Mouse (Mus musculus): ENCODE measurements around the gene Llcfc1.
A peak's percentile ranks its signal among the peaks of the same experiment; 100 is the strongest.

Gene Llcfc1

DNA sequence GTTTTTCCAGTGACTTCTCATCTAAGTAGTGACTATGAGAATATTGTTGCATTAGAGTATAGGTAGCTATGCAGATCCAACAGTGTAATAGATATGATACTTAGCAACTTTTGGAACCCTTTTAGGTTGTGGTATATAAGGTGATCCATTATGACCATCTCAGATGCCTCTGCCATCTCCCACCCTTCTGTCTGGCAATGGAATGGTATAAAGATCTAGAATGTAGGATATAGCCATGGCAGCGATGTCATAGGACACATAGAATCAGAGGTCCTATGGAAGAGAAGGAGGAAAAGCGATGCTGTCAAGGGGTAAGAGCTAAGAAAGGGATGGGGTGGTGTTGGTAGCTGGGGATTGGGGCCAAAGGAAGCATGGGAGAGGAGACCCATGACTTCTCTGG lies at the start of gene Llcfc1:
Llcfc1 (plus strand) TSS at position 301 of the 400 bp plus-strand sequence.
- no peak for DNase-seq

DNA sequence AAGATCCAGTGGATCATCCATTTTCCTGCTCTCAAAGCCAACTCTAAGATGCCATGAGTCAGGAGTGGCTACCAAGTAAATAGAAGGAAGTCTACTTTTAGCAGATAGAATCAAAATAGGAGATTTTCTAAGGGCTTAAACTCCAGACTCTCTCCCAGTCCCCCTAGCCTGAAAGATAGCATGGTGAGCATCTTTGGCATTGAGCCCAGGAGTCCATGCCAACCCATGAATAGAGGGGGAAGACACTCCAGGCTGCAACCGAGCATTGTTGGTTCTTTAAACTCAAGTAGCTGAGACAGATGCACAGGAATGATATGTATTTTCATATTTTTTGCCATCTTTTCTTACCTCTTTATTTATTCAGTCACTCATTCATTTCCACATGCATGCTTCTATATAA lies 49.0 kb upstream of the Llcfc1 start:
- DNase-seq, result no peak

DNA sequence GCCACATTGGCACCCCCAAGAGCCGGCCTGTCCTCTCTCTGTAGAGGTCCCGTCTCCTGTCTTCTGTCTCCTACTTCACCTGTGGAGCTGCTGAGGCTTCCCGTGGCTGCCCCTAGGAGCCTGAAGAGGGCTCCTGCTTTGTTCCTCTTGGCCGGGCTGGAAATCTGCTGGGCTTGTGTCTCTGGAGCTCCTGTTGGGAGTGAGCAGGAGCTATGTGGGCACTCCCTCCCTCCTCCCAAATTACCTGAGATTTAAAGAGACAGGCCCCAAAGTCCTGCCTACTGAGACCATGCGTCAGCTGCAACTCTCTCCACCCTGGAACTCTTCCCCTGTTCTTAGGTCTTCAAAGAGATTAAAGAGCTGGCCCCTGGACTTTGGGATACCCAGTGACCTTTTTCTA lies 48.1 kb upstream of the Llcfc1 start, which contains the start of gene Trpv6:
Trpv6 (minus strand) TSS at position 228 of the 400 bp plus-strand sequence.
- DNase-seq, result peak in 1 of 2 experiments; percentile 19

DNA sequence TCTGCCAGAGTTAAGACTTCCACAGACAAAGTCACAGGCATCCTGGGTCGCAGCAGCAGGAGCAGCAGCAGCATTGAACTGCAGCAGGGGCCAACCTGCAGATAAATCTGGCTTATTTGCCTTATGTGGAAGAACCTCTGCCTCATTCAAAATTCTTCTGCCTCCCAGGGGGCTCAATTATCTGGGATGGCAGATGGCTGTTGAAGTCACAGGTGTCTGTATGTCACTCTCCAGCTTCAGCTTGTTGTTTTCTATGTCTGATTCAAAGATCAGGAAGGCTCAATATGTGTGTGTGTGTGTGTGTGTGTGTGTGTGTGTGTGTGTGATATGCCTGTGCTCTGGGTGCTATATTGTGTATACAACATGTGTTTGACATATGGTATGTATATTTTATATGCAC lies 46.8 kb upstream of the Llcfc1 start:
- no peak for DNase-seq

DNA sequence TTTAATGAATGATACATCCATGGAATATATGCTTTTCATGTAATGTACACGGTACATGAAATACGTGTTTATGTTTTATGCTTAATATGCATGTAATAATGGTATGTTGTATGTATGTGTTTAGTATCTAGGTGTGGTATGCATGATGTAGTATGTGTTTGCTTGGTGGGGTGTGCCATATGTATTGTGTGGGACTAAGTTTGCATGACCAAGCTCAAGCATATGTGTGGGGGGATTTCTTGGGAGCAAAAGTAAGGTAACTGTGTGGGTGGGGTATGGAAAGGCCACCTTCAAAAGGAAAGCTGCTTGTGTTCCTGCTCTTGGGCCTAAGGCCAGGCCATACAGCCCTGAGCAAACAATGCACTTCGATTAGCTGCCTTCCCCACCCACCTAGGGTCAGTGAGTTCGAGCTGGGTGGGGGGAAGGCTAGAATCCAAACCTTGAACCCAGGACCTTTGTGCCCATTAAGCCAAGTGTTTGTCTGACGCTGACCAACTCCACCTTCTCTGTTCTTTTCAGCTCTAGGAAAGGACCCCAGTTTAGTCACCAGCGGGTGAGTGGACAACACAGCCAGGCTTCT lies 46.2 kb upstream of the Llcfc1 start:
- DNase-seq, result no peak

DNA sequence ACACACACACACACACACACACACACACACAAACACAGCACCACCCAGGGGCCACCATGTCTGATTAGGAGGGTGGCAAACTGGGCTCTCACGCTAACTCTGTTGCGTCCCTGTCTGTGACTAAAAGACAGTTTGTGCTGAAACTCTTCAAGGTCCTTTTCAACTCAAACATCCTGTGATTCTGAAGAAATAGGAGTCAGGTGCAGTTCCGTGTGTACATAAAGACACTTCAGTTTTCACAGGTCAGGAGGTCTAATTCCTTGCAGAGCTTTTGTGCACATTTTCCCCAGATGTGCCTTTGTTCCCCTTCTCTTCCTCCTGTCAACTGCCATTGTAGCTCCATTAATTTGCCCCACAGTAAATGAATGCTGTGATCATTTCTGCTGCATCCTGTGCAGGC lies 43.8 kb upstream of the Llcfc1 start:
- no peak for DNase-seq

DNA sequence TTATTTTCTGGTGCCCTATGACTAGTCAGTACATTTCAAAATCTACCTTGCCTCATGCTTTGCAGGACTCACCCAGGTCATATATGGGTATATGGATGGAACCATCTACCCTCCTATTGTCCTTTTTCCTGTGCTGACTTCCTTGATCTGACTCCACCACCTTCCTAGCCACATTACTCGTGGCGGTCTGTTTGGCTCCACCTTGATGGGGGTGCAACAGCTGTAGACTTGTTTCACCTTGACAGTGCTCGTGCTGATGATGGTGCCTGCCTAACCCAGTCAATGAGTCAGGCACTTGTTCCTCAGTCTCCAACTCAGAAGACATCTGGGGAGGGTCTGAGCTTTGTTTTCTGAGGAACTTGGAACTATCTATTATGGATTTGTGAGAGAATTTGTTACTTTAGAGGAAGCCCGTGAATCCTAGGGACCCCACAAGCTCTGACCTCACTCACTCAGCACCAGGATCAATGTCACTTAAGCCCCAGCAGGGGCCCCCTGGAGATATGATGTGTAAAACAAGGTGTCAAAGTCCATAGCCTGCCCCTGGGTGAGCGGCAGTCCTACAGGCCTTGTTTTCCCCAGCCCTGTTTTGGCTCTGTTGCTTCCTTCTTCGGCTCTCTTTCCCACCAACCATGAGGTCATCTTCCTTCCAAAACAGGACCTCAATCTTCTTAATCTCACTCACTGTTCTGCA lies 42.9 kb upstream of the Llcfc1 start:
- no peak for DNase-seq

DNA sequence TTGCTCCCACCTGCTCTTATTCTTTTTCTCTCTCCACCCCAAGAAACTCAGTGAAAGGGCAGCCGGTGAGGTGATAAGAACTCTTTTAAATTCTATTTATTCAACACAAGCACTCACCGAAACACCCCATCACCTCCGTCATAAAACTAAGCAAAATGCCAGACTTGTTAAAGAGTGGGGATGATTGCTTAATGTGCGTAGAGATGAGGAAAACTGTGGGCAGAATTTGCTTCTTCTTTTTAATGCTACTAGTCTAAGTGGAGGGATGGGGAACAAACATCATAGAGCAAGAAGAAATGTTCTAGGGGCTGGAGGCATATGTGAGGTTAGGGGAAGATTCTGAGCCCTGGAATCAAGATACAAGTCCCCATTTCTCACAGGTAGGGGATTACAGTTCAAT lies 41.5 kb upstream of the Llcfc1 start:
- no peak for DNase-seq

DNA sequence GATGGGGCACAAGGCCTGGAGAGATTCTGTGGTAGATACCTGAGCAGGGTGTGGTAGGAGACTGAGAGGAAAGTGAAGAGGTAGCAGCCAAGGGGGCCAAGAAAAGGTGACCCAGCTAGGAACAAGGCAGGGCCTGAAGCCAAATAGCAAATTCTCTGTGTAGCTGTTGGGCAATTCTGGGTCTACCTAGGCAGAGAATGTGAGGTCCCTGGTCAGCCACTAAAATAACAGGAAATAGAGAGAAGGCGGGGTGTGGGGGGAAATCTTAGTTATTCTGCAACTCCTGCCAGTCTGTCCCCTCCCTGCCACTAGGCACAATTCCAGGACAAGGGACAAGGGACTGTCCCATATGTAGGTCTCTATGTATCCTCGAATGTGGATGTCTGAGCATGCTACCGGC lies 41.0 kb upstream of the Llcfc1 start:
- no peak for DNase-seq

DNA sequence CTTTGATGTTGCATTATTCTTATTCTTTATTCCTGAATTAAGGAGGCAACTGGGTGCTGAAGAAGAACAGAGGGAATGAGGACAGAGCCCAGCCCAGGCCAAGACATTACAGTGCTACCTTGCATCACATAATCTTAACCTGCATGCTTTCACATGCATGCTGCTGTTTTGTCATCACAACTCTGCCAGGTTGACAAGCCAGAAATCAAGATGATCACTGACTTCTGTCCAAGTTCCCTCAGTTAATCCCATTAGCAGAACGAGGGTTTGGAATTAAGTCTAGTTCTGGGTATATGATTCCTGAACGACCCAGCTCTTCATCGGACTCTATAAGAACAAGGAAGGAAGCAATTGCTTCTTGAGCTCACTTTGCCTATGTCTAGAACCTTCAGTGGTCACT lies 38.0 kb upstream of the Llcfc1 start:
- no peak for DNase-seq

DNA sequence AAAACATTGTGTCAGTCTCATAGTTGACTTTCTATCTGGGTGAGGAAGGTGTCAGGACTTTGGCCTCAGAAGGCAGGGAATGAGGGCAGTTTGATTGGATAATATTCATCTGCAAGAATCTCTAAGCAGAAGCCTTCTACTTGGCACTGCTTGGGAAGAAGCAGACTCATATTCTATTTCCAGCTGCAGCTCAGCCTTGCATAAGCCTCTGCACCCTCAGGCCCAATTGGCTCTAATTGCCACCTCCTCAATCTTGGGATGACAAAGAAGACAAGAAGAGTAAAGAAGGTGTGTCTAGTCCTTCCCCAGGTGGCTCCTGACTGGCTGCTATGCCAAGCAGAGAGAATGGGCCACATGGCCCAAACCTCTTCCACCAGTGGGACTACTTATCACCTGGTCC lies 37.6 kb upstream of the Llcfc1 start:
- no peak for DNase-seq

DNA sequence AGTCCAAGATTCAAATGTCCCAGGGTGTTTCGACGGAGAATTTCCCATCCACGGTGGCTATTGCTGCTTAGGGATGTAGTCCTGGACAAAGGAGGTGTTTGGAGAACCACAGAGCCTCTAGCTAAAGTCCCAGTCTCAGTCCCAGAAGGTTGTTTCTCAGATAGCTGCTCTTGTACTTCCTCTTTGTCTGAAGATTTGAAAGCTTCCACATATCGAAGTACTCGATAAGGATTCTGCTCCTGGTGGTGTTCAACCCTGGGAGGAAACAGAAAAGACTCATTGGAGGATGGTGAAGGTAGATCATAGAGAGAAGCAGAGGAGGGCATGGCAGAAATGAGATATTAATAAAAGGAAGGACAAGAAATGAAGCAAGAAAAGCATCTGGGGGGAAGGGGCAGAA lies 31.1 kb upstream of the Llcfc1 start:
- no peak for DNase-seq

DNA sequence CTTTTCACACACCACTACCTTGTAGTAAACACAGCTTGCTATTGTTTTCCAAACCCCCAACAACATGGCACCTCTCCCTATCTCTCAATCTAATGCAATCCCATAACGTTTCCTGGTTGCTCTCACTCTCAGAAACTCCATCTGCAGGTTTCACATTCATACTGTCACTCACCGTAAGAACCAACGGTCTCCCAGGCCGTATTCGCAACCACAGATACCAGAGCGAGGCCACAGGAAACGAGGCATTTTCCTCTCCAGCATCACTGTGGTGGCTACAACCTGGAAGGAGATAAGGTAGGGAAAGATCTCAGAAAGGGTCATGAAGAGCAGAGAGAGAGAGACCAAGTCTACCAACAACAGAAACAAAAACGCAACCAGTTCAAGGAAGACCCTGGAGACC lies 29.6 kb upstream of the Llcfc1 start:
- no peak for DNase-seq

DNA sequence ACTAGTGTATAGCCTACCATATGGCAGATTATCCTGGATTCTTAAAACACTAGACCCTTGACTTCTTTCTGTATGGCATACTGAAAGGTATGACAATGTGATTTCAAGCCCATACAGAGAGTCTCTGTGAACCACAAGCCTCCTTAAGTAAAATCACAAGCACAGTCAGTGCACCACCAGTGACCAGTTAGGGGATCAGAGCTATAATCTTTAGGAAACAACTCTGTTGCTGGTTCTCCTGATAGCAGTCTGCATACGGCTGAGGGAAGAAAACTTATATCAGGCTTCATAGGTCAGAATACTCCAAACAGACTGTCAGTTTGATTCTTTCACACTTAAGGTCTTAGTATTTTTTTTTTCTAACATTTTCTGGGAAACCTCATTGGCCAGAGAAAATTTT lies 25.7 kb upstream of the Llcfc1 start:
- no peak for DNase-seq

DNA sequence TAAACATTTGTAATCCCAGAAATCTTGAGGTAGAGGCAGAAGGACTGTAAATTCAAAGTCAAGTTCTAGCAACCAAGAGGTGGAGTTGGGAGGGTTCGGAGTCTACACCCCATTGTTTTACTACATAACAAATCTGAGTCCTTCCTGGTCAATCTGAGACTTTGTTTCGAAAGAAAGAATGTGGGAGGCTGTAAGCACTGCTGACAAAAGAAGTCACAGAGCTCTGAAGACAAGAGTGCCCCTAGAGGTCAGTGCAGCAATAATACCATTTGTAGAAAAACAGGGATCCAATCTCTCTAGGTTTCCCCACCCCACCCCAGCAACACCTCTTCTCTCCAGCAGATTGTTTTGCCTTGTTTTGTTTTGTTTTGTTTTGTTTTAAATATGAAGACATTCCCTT lies 21.9 kb upstream of the Llcfc1 start:
- DNase-seq, result peak in 1 of 2 experiments; percentile 10

DNA sequence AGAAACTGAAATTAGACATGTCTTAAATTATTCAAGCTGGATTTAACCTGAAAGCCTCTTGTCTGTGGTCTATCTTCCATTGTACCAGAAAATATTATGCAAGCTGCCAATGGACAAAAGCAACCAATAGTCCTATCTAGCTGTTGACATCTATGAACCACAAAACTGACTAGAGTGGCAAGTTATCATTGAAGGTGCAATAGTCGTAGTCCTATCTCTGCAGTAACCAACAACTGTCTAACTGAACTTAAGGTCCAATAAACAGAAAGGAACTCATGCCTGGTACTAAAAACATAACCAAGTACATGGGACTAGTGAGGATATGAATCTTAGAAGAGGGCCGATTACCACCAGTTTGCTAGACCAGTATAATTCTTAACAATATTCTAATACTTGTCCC lies 7.7 kb upstream of the Llcfc1 start:
- DNase-seq, result no peak

DNA sequence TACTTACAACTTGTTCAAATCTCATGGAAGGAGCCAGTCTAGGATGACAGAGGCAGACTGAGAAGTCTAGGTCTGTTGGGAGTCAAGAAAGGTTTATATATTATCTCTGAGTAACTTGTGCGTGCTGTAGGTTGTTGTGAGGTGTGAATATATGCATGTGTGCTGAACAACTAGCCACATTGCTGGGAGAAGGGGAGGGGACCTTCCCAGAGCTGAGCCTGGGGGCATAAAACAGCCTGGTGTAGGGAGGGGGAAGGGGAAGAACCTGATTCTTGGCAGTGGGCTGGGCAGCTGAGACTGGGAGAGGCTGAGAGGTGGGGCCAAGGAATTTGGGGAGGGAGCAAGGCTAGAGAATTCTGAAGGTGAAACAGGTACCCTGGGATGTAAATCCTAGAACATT lies 3.6 kb upstream of the Llcfc1 start, which contains the start of gene Trpv5:
Trpv5 (minus strand) TSS at position 101 of the 400 bp plus-strand sequence.
- peak in 1 of 2 experiments; percentile 4 for DNase-seq

DNA sequence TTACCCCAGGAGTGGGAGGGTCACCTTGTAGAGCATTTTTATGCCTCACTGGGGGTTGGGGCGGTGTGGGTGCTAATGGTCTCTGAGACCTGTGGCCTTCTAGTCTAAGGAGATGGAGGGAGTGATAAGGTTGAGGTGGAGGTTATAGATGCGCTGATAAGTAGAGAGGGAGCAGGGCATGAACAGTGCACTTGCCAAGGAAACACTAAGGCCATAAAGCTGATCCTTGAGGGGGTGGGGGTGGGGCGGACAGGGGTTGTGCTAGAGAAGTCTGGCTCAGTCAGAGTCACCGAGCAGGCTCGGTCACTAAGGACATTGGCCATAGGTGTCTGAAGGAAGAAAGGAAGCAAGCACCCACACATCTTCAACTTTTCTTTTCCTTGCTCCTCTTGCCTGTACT lies 2.6 kb upstream of the Llcfc1 start:
- DNase-seq, result no peak

DNA sequence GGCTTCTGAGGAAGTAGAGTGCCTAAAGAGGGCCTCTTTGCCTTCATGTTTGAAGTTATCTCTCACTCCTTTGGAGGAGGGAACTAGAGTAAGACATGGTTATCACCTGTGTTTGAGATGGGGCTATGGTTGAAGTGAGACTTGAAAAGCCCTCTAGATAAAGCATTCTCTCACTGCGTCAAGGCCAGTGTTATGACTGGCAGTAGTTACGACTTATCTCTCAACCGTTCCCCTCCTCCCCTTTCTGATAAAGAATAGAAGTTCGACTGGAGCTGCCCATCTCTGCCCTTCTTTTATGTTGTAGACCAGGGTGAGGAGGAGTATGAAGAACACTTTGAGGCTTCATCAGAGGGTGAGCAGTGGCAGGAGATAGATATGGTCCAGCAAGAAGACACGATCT lies 680 bp downstream of the Llcfc1 start:
- DNase-seq, result no peak

DNA sequence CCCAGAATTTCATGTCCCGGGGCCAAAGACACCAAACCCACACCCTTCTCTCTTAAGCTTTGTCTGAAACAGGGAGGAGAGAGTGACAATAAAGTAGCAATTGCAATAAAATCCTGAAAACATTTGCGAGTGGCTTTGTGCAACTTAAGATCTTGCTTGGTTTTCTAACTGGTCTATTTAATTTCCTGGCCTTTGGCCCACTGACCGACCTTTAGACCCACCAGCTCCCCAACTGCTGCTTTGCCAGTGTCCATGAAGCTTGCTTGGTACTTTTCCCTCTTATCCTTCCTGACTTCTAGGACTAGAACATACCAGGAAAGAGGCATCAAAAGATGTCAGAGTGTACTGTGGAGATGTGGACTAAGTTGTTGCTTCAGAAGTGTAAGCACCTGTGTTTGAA lies 1.4 kb downstream of the Llcfc1 start:
- DNase-seq, result no peak

DNA sequence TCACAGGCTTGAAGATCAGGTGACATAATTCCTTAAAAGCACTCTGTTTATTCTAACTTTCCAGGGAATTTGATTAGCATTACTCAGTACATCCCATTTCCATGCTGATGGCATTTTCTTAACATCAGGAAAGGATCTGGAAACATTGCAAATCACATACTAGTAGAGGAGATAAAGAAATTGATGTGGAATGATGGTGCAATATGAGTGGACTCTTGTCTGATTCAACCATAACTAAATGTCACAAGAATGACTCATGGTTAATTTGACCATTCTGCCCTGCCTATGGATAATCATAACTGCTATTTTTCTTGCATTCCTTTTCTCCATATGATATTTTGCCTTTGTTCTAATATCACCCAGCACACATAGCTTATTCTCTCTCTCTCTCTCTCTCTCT lies 8.0 kb downstream of the Llcfc1 start:
- no peak for DNase-seq

DNA sequence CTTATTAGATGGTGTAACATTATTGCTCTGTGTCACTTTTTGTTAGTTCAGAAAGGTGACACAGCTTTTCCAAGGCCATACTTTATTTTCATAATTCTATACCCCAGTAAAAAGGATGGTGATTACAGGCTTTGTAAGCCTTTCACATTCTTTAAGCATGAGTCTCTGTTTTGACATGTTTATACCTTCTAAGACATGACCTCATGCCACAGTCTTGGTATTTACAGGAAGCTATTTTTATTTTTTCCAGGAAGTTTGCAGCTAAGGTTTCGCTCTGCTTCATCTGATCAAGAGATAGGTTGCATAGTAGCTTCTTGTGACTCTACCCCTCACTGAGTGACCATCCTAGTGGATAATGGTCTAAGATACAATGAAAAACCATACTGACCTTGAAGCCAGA lies 10.2 kb downstream of the Llcfc1 start:
- DNase-seq, result no peak

DNA sequence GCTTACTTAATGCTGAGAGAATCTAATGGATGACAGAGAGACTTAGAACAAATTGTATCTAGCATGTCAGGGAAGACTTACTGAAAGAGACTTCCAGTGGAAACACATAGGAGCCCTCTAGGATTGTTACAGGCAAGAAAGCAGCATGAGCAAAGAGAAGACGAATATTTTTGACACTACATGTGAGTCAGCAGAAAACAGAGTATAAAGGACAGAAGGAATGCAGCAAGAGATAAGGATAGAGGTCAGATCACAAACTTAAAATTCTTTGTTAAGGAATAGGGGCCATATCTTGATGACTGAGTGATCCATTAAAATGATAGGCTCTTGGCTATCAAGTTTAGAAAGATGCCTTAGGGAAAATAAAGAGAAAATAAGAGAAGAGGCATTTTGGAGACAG lies 17.0 kb downstream of the Llcfc1 start:
- no peak for DNase-seq

DNA sequence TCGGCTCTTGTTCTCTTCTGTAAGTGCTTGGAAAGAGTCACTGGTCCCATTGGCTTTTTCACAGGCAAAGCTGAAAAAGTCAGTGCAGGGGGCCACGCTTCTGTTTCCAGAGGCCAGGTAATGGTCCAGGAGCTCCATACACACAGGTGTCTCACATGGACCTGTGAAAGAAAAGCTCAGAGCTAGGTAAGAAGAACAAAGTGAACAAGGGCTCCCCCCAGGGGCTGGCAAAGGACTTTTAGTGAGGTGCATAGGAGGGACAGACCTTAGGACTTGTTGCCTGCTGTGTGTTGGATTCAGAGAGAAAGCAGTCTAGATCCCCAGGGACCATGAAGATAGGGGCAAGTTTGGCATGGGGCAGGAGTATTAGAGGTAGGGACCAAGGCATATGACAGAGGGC lies 18.7 kb downstream of the Llcfc1 start:
- DNase-seq, result peak; percentile 18 to 30

DNA sequence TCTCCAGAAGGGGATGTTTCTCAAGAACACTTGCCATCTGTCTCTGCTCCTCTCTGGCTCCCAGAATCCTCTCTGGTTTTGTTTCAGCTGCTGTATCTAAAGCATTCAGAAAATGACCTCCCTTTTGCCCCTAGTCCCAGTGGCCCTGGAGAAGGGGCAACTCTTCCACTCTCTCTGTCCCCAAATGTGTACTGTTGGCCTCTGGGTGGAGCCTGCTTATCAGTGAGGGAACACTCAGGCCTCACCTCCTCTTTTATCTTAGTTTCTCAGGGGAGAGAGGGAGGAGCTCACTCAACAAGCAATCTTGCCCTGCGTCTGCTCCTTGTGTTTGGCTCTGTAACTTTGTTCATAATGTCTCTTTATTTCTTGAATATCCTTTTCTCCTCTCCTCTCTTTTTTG lies 19.9 kb downstream of the Llcfc1 start, which contains the start of gene Kel:
Kel (minus strand) TSS at position 217 of the 400 bp plus-strand sequence.
- DNase-seq, result no peak

Data from kidney, postnatal 4 days (tissue).